Mouse (Mus musculus) c-Kit-positive CD71-negative TER-119-negative erythroid progenitor cells, embryonic 14.5 days (primary cell): ENCODE measurements around the gene Treml4.
A peak's percentile ranks its signal among the peaks of the same experiment; 100 is the strongest.
"Not testable (repeated sequence)": the region's sequence is repeated elsewhere in the genome, so short reads cannot be mapped to it uniquely, and the experiment has no call there.

ENCODE experiments used
- DNase-seq: peaks from one replicate; pipeline ENCODE4 v3.0.0-alpha.2; 2013; ENCODE audit warnings: low read depth

Gene Treml4

DNA sequence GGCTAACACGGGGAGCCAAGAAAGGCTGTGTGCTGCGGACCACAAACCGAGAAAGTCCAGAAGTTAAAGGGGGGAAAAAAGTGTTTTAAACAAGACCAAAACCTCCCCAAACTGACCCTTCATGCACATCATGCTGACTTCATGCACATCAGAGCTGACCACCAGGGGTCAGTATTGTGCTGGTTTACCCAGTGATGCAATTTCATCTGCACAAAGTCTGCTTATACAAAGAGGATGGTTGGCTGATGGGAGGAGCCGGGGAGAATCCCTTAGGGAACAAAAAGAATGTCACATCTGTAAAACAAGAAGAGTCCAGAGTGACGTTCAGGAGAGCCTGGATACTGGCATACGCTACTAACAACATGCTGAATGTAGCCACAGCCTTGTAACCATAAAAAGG lies 10.8 kb downstream of the Treml4 start:
- peak; percentile 83 for DNase-seq

DNA sequence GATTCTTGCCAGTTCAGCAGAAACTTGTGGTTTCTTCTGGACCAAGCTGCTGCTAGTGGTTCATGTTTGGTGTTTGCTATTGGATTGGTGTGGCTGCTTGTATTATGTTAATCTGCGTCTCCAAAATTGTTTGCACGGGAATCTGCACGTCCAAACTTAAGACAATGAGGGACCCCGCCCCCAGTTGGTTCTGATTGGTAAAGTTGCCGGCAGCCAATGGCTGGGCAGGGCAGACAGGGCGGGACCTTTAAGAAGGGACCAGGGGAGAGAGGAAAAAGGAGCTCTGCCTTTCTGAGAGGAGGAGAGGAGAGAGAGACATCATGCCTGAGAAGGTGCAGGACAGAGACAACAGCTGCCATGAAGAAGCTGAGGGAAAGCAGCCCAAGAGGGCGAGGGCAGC lies 11.6 kb downstream of the Treml4 start:
- no peak for DNase-seq

DNA sequence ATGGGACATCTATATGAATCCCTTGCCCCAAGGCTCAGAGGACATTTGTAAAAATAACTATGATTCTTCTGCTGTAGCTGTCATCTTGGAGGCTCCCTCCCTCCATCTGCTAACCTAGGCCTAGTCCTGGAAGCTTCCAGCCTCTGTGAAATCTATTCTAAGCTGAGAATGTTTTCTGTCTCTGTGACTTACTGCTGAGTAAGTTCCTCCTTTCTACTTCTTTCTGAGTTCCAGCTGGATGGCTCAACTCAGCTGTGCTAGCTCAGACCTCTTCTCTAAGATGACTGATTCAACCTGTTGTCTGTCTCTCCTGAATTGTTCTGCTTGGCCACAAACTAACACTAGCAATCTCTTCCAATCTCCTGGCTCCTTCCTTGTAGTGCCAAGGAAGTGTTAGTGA lies 14.3 kb downstream of the Treml4 start:
- no peak for DNase-seq

DNA sequence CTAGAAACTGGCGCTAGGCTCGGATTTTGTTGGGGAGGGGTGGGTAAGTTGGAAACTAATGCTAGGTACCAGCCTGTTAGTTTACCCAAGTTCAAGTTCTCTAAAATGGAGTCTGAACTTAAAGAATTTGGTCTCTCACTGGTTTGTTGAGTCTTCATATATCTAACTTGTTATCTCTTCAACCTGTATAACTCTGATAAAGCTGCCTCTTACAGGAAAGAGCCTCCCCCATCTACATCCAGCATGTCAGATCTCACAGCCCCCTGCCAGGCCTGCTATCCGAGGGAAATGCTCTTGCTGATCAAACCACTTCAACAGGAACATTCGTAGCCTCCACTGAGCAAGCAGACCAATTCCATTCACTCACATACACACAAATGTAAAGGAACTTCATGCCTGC lies 14.9 kb downstream of the Treml4 start:
- DNase-seq = no peak

DNA sequence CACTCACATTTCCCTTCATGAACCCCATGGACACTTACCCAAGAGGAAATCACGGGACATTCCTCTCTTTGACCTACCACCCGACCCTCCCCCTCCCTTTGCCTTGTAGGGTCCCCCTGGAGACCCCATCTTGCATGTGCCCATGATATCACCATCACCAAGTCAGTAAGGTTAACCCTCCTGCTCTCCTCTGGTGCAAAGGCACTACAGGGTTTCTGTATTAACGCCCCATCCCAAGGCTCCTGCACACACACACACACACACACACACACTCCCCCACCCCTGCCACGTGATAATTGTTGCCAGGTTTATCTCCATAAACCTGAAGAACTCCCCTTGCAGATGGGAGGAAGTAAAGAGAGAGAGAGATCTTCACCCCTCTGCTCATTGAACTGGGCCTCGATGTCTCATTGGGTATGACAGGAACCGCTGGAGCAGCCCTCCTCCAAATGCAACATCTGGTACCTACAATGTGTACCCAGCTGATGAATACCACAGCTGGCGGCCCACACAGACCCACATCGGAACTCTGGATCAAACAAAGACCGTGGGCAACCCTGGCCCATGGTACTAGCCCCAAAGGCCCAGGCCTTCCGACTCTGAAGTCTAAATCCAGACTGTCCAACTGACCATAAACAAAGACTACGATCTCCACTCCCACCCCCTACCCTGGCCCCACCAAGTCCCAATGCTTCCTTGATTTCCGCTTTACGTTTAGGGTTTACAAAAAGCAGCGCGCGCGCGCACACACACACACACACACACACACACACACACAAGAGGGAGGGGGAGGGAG lies 17.0 kb downstream of the Treml4 start:
- DNase-seq = no peak

DNA sequence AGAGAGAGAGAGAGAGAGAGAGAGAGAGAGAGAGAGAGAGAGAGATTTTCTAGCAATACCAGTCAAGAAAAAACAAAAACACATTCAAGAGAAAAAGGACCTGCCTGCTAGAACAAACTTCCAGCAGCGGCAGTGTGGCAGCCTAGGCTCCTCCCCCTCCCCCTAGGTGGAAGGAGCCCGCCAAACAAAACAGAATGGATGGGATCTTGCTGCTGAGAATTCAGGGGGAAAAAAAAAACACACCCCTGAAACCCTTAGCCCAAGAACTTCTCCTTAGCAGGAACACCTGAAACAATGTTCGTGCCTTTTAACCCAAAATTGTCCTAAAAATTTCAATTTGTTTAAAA lies 17.6 kb downstream of the Treml4 start:
- no peak for DNase-seq

DNA sequence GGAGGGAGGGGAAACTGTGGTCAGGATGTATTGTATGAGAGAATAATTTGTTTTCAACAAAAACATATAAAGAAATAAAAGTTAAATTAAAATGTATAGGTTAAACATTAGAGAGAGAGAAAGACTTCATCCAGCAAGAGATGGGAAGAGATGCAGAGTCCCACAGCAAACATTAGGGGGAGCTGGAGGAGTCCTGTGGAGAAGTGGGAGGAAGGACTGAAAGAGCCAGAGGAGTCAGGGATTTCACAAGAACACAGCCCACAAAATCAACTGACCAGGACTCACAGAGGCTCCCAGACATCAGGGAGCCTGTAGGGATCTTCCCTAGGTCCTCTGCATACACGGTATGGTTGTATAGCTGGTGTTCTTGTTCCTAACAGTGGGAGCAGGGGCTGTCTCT lies 22.7 kb downstream of the Treml4 start:
- no peak for DNase-seq

DNA sequence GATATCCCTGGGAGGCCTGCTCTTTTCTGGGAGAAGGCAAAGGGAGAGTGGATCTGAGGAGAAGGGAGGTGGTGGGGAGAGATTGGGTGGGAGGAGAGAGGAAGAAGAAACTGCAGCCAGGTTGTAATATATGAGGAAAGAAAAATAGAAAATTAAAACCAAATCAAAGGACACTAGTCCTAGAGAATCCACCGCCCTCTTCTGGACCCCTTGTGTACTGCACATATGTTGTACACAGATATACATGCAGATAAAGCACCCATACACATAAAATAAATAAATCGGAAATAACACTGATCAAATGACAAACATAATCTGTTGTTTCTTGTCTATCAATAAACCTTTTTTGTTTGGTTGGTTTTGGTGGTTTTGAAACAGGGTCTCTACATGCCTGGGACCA lies 23.2 kb downstream of the Treml4 start:
- DNase-seq = no peak

DNA sequence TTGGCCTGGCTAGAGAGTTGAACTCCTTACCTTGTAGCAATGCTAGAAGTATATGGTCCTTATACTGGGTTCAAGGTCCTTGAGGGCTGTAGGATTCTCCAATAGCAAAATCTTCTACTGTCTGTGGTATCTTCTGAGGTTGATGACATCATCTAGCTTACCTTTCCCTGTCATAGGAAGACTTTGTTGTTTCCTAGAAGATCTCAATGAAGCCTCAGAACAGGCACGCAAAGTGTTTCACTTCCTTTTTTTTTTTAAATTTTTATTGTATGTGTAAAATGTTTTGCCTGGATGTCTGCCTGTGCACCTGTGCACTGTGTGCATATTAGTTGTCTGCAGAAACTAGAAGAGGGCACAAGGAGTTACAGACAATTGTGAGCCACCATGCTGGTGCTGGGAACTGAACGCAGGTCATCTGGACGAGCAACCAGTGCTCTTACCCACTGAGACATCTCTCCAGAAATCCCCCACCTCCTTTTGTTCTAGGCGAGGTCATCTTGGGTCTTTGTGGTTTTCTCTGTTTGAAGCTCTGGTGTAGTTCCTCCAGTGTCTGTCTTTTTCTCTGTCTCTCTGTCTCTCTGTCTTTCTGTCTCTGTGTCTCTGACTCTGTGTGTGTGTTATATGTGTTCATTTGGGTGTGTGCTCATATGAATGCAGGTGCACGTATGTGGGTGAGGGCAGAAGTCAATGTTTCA lies 29.6 kb downstream of the Treml4 start:
- no peak for DNase-seq

DNA sequence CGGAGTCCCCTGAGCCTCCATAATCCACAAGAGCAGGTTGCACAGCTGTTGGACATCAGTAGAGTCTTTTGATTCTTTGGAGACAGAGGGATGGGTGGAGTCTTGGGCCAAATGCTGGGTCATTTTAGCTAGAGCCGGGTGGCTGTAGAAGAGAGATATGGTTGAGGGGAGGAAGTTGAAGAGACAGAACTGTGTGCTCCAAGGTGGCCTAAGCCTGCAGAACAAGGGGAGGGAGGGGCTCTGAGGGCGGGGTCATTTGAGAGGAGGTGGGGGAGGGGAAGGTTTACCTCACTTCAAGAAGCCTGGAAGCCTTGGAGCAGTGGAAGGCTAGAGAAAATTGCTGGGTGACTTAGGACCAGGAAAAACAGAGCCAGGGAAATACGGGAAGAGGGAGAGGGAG lies 35.1 kb downstream of the Treml4 start, which contains the start of gene Treml2:
Gene Treml2, plus strand, starts transcription at position 296 of the 400 bp plus-strand sequence.
- no peak for DNase-seq

DNA sequence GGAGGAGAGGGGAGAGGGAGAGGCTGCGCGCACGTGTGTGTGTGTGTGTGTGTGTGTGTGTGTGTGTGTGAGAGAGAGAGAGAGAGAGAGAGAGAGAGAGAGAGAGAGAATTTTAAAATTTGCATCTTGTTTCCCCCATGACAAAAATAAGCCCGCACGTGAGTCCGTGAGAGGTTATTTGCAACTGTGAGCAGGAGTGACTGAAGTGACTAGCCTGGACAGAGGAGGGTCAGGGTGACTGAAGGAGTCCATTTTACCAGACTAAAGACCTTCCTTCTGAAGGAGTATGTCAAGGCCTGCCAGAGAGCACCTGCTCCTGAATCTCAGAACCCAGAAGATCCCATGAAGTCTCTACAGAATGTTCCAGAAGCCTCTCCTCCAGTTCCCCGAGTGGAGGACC lies 35.7 kb downstream of the Treml4 start:
- no peak for DNase-seq

DNA sequence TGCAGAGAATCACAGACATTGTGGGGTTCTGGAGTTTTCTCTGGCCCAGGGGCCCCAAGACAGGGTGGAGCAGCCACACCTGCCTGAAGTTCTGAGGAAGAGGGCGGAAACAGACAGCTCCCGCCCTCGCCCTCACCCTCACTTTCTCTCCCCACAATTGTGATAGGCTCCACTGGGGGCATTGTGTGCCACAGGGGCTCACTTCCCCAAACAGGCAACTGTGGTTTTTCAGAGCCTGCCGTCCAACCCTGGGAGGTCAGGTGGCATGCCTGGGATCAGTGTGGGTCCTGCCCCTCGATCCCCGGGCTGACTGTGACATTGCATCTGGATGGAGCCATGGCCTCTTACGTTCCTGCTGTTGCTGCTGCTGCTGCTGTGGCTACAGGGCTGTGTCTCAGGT lies 36.1 kb downstream of the Treml4 start:
- DNase-seq = peak; percentile 65

DNA sequence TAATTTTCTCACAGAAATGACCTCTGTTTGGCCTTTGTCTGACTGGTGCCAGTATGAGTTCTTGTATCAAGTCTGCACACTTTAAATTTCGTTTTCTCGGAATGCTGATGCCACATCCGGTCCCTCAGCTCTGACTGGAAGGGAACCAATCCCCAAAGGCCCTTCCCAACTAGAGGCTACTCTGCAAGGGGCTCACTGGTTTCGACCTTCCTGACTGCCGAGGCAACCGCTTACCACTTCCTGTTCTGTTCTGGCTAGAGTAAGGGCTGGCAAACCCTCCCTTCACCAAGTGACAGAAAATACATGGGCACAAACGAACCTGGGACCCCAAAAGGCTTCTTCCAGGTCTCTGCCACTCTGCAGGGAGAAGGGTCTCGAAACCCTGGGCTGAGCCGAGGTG lies 36.8 kb downstream of the Treml4 start:
- DNase-seq = no peak

DNA sequence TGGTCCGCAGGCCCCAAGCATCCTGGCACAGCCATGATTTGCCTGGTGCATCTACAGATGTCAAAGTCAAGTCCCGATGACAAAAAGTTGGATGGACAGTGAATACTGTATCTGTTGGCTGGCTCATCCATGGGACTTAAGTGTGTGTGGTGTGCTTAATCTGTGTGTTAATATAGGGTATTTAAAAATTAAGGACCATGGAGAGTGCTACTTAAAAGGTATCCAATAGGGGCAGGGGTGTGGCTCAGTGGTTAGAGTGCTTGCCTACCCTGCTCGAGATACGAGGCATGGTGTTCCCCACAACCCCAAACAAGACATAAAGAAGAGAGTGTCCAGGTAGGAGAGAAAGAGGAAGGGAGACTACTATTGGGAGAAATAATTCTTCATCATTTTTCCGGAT lies 37.7 kb downstream of the Treml4 start:
- DNase-seq = no peak

DNA sequence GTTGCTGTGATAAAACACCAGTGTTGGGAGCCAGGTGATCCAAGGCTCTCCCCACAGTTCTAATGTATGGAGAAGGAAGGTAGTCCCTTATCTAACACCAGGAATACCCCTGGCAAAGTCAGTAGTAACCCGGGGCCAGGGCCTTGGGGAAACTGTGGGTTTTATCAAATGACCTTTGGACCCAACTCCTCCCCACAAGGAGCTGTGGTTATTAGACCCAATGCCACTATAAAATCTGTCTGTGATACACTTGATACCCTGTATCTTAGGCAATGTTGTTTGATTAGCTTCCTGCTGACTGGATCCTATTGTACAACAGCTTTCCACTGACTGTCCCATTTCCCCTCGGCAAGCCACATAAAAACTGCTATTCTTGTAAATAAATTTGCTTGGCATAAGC lies 48.0 kb downstream of the Treml4 start:
- DNase-seq = no peak

DNA sequence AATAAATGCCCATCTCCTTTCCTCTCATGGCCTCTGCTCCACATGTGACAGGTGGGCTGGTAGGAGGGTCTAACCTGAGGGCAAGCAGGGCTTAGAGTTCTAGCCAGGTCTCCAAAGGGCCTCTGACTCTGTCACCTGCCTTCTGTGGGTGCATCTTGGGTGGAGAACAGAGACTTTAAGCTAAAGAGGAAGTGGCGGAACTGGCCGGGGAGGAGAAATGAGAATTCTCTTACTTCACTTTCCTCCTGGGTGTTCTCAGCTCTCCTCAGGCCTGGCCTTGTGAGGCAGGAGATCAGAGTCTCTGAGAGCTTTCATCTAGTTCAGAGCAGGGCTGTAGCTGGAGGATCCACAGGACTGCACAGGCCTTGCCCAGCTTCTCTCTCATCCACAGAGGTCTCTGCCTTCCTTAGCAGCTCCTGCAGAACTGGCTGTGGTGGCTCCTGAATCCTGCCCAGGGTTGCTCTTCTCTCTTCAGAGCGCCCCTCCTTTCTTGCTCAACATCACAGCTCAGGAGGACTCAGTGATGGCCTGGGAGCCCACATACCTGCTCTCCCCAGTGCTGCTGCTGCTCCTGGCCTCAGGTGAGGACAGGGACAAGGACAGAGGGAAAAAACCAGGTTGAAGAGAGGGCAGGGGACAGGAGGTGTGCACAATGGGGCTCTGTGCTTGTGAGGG lies 51.9 kb downstream of the Treml4 start, which contains the start of gene B430306N03Rik:
Gene B430306N03Rik, plus strand, starts transcription at position 237 of the 675 bp plus-strand sequence.
- DNase-seq = not testable (repeated sequence)

DNA sequence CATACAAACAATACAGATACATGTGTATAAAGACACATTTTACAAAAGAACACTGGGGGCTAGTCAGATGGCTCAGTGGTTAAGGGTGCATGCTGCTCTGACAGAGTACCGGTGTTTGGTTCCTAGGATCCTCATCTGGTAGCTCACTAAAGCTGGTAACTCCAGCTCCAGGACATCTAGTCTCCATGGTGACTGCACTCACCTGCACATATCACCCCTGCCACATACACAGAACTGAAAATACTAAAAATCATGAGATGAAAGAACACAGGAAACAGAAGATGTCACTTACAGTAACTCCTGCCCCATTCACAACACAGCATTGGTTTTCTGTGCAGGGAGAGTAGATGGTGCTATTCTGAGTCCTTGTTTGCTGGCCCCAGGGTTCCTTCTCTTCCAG lies 54.6 kb downstream of the Treml4 start:
- DNase-seq = no peak

DNA sequence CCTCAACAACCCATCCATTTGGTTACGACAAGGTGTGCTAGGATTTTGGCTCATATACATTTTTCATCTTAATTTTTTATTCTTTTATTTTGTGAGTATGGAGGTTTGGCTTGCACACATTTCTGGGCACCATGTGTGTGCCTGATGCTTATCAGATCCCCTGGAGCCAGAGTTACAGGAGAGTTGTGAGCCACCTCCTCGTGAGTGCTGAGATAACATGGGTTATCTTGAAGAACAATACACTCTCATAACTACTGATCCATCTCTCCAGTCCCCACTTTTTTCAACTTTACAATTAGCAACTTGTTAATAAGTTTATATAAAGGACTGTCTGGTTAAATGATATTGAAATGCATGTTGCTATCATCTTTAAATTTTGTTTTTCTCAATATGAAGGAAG lies 57.2 kb downstream of the Treml4 start:
- no peak for DNase-seq

DNA sequence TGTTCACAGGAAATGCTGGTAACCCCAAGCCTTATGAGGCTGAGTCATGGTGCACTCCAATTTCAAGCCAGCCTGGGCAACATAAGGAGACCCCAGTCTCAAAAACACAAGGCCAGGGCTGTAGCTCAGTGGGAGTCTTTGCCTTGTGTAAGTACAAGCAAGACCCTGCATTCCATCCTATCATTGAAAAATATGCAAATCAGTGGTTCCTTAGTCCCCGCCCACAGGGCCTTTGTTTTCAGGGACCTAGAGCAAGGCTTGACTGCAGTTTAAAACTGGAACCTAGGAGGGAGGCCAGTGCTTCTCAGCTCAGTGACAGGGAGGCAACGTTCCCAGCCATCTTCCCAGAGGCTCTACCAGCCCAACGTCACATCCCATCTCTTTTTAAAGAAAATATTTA lies 59.1 kb downstream of the Treml4 start:
- no peak for DNase-seq

DNA sequence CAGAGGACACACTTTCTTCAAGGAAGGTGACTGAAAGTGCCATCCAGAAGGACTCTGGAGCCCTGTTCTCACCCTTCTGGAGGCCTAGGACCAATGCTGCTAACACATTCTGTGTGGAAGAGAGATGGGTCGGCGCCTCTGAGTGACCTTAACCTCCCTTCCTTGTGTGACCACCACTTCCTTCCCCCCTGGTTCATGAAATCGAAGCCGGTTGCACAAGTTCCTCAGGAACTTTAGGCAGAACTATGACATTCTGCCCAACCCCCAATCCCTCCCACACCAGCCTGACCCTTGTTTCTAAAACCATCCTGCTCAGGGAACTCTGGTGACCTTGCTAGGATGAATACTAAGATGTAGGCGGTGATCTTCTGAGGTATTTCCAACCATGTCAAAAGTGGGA lies 60.2 kb downstream of the Treml4 start:
- peak; percentile 31 for DNase-seq
